Mouse (Mus musculus) embryonic facial prominence, embryonic 11.5 days (tissue): ENCODE results near the gene Mknk2. TPM values are rescaled to one million over a fixed set of nuclear protein-coding genes. Genes with fewer than 3 reads are reported as not detected.

Experiments
- ATAC-seq: fragments of 200-750 bp; cut with Nextera tagmentation; replicated peaks from 2 replicates; pipeline ENCODE4 v1.8.0; 2017; ENCODE audit warnings: low read depth; ENCODE audit not compliant: insufficient number of reproducible peaks, low FRiP score, low TSS enrichment
- DNase-seq: peaks from one replicate; pipeline ENCODE4 v3.0.0-alpha.2; 2015; ENCODE audit warnings: low spot score
- H3K27ac ChIP-seq: fragments of 300-500 bp; sonication (generic); replicated peaks from 2 replicates; pipeline ENCODE4 v1.5.1; 2014; ENCODE audit warnings: mild to moderate bottlenecking, low read depth, low read length, control low read depth
- H3K27me3 ChIP-seq: fragments of 300-500 bp; sonication (generic); 2 replicates; pipeline ENCODE4 v1.6.1; 2014; ENCODE audit warnings: mild to moderate bottlenecking, low read length, moderate library complexity, mixed read lengths; ENCODE audit not compliant: control insufficient read depth, insufficient read depth
- H3K36me3 ChIP-seq: fragments of 300-500 bp; sonication (generic); replicated peaks from 2 replicates; pipeline ENCODE4 v1.6.1; 2014; ENCODE audit warnings: low read depth, mild to moderate bottlenecking, low read length, moderate library complexity, mixed read lengths; ENCODE audit not compliant: control insufficient read depth, insufficient read depth
- H3K4me1 ChIP-seq: fragments of 300-500 bp; sonication (generic); 2 replicates; pipeline ENCODE4 v1.6.1; 2014; ENCODE audit warnings: low read length, mixed read lengths; ENCODE audit not compliant: control insufficient read depth, insufficient read depth
- H3K4me2 ChIP-seq: fragments of 300-500 bp; sonication (generic); 2 replicates; pipeline ENCODE4 v1.6.1; 2014; ENCODE audit warnings: low read depth, mild to moderate bottlenecking, control low read depth, low read length, moderate library complexity
- H3K4me3 ChIP-seq: fragments of 300-500 bp; sonication (generic); 2 replicates; pipeline ENCODE4 v1.5.1; 2014; ENCODE audit warnings: low read depth, low read length, control low read depth
- H3K9ac ChIP-seq: fragments of 300-500 bp; sonication (generic); replicated peaks from 2 replicates; pipeline ENCODE4 v1.6.1; 2014; ENCODE audit warnings: mild to moderate bottlenecking, control low read depth, low read length
- H3K9me3 ChIP-seq: fragments of 300-500 bp; sonication (generic); replicated peaks from 2 replicates; pipeline ENCODE4 v1.6.1; 2016; ENCODE audit warnings: mild to moderate bottlenecking, low read length, inconsistent platforms, mixed read lengths; ENCODE audit not compliant: control insufficient read depth
- WGBS: fragments of 180-500 bp; shearing (Covaris S2); extraction: QIAGEN DNeasy Blood & Tissue Kit; methylation state at CpG from one replicate; pipeline ENCODE4 v1.1.7; 2014; 5-methylcytosine and 5-hydroxymethylcytosine counted together
- polyA plus RNA-seq: library from polyadenylated mRNA; unstranded; fragments of >200 nt; fragmentation: Nextera tagmentation; extraction: Ambion mirVana; gene quantifications from 2 replicates; pipeline ENCODE4 v1.2.1, GENCODE M21; 2014

Mknk2 gene
- polyA plus RNA-seq, 1 experiment from 2014 or later, result 63.7 TPM

GRCm38 (mm10) chr10:80701721-80702535 is 24.0 kb upstream of the Mknk2 start, which contains the start of the genes Mob3a and Izumo4:
TSS of gene Mob3a (minus strand) at chr10:80701977.
TSS of gene Izumo4 (plus strand) at chr10:80702184.
- H3K4me2 ChIP-seq, result peak within 1 kb of the TSS; percentile 73
- H3K27me3 ChIP-seq, result no peaks in the 10 kb centered on the region
- no peaks in the 10 kb centered on the region for H3K9me3 ChIP-seq
- no peak within 1 kb of the TSS; the same call in 1 of the 2 replicates for H3K27ac ChIP-seq
- under 1% methylated on average over 59 of the region's 59 CpGs for WGBS
- peak within 1 kb of the TSS; percentile 59 for H3K4me3 ChIP-seq
- peak within 1 kb of the TSS; percentile 76 for H3K9ac ChIP-seq
- ATAC-seq (peak; percentile 96), DNase-seq (peak; percentile 99)
- H3K36me3 ChIP-seq, result peaks cover under 1% of the 10 kb centered on the region; the same call in 1 of the 2 replicates
- H3K4me1 ChIP-seq, result peaks cover 5% of the 10 kb centered on the region; the same call in 1 of the 2 replicates

GRCm38 (mm10) chr10:80700732-80701131 is 22.8 kb upstream of the Mknk2 start:
- peaks cover 5% of the 10 kb centered on the region; the same call in 1 of the 2 replicates for H3K4me1 ChIP-seq
- no peak overlapping the region for H3K27ac ChIP-seq
- peak overlapping the region; percentile 51 for H3K4me2 ChIP-seq
- H3K27me3 ChIP-seq, result no peaks in the 10 kb centered on the region
- H3K9ac ChIP-seq, result peak overlapping the region; percentile 76; the same call in 1 of the 2 replicates
- no peaks in the 10 kb centered on the region for H3K36me3 ChIP-seq
- no peaks in the 10 kb centered on the region for H3K9me3 ChIP-seq
- no peak for DNase-seq
- H3K4me3 ChIP-seq, result peak overlapping the region; percentile 59; the same call in 1 of the 2 replicates
- WGBS, result 50% methylated on average over 4 of the region's 4 CpGs
- no peak for ATAC-seq

GRCm38 (mm10) chr10:80700038-80700504 is 22.2 kb upstream of the Mknk2 start:
- no peak for DNase-seq
- H3K9me3 ChIP-seq, result no peaks in the 10 kb centered on the region
- ATAC-seq, result no peak
- H3K27ac ChIP-seq, result no peak overlapping the region
- WGBS, result 86% methylated on average over 7 of the region's 7 CpGs
- no peaks in the 10 kb centered on the region for H3K36me3 ChIP-seq
- H3K4me2 ChIP-seq, result no peak overlapping the region
- no peak overlapping the region for H3K4me3 ChIP-seq
- H3K9ac ChIP-seq, result no peak overlapping the region
- peaks cover 5% of the 10 kb centered on the region; the same call in 1 of the 2 replicates for H3K4me1 ChIP-seq
- H3K27me3 ChIP-seq, result no peaks in the 10 kb centered on the region

GRCm38 (mm10) chr10:80698605-80699004 is 20.7 kb upstream of the Mknk2 start:
- Histone ChIP-seq H3K4me3 (no peak overlapping the region), H3K9ac (no peak overlapping the region), H3K27ac (no peak overlapping the region), H3K4me2 (0 out of 2 replicates have a peak overlapping the region, but pooled peaks have one; percentile 7), H3K9me3 (no peaks in the 10 kb centered on the region), H3K27me3 (no peaks in the 10 kb centered on the region), H3K36me3 (no peaks in the 10 kb centered on the region), H3K4me1 (peaks cover 4% of the 10 kb centered on the region; the same call in 1 of the 2 replicates)
- 89% methylated on average over 9 of the region's 9 CpGs for WGBS
- DNase-seq (no peak), ATAC-seq (no peak)

GRCm38 (mm10) chr10:80697812-80698211 is 19.9 kb upstream of the Mknk2 start:
- H3K27ac ChIP-seq, result no peak overlapping the region
- no peaks in the 10 kb centered on the region for H3K36me3 ChIP-seq
- H3K9me3 ChIP-seq, result no peaks in the 10 kb centered on the region
- no peak for DNase-seq
- no peaks in the 10 kb centered on the region for H3K27me3 ChIP-seq
- no peak for ATAC-seq
- no peak overlapping the region for H3K4me2 ChIP-seq
- no peak overlapping the region for H3K4me3 ChIP-seq
- WGBS, result 88% methylated on average over 9 of the region's 9 CpGs
- no peak overlapping the region for H3K9ac ChIP-seq
- H3K4me1 ChIP-seq, result no peaks in the 10 kb centered on the region

- H3K9me3 ChIP-seq, result no peaks in the 10 kb centered on the region
- no peak overlapping the region for H3K9ac ChIP-seq
- no peak overlapping the region for H3K4me2 ChIP-seq
- WGBS, result 93% methylated on average over 8 of the region's 8 CpGs
- H3K27ac ChIP-seq, result no peak overlapping the region
- H3K36me3 ChIP-seq, result no peaks in the 10 kb centered on the region
- H3K27me3 ChIP-seq, result no peaks in the 10 kb centered on the region
- DNase-seq, result no peak
- no peak overlapping the region for H3K4me3 ChIP-seq
- ATAC-seq, result no peak
- no peaks in the 10 kb centered on the region for H3K4me1 ChIP-seq
Observed at GRCm38 (mm10) chr10:80697393-80697787, 19.5 kb upstream of the Mknk2 start.

- no peak overlapping the region for H3K4me3 ChIP-seq
- H3K36me3 ChIP-seq, result no peaks in the 10 kb centered on the region
- H3K4me2 ChIP-seq, result no peak overlapping the region
- H3K9me3 ChIP-seq, result no peaks in the 10 kb centered on the region
- 0 out of 2 replicates have a peak overlapping the region, but pooled peaks have one; percentile 11 for H3K9ac ChIP-seq
- ATAC-seq, result no peak
- H3K27me3 ChIP-seq, result no peaks in the 10 kb centered on the region
- no peak overlapping the region for H3K27ac ChIP-seq
- DNase-seq, result no peak
- 60% methylated on average over 11 of the region's 12 CpGs for WGBS
- H3K4me1 ChIP-seq, result no peaks in the 10 kb centered on the region
Observed at GRCm38 (mm10) chr10:80696502-80697392, 18.8 kb upstream of the Mknk2 start.
